Mouse (Mus musculus): Measurements from ENCODE around the gene Ciita. TPM values are rescaled to one million over a fixed set of nuclear protein-coding genes. Genes with fewer than 3 reads are reported as not detected.

Ciita gene
- 0.30 and 0.59 TPM in 2 replicates for polyA plus RNA-seq (2014; fragmentation: Nextera tagmentation; extraction: Ambion mirVana)

- H3K9me3 ChIP-seq (ENCODE audit: control insufficient read depth, low read length): no peaks in the 10 kb centered on the region
- no peak within 1 kb of the TSS for H3K27ac ChIP-seq (replicated peaks in 1 of 2; ENCODE audit: control insufficient read depth in 1 of 2, insufficient read depth in 1 of 2, low read depth in 2 of 2, low read length in 2 of 2)
- ATAC-seq (ENCODE audit: insufficient number of reproducible peaks, insufficient read depth, low FRiP score, low read depth): no peak
- no peaks in the 10 kb centered on the region for H3K27me3 ChIP-seq (ENCODE audit: control insufficient read depth, insufficient read depth, low read length)
- H3K4me2 ChIP-seq (ENCODE audit: low read length): no peak within 1 kb of the TSS
- H3K36me3 ChIP-seq (ENCODE audit: control insufficient read depth, insufficient read depth, low read length): no peaks in the 10 kb centered on the region
- H3K4me1 ChIP-seq (ENCODE audit: control insufficient read depth in 2 of 2, insufficient read depth in 2 of 2, low read length in 2 of 2): peaks cover 2 to 5% of the 10 kb centered on the region in 2 experiments; a peak in 1 of 4 replicates
- 65% methylated on average over 5 of the region's 5 CpGs for WGBS
- no peak within 1 kb of the TSS for H3K9ac ChIP-seq (ENCODE audit: low read length)
- H3K4me3 ChIP-seq (ENCODE audit: control insufficient read depth in 1 of 2, insufficient read depth in 1 of 2, low read depth in 1 of 2, low read length in 2 of 2): no peak within 1 kb of the TSS
Measured at GRCm38 (mm10) chr16:10479857-10480256, at the start of gene Ciita. Ciita (plus strand) TSS chr16:10480059.

- H3K4me1 ChIP-seq (ENCODE audit: control insufficient read depth in 2 of 2, insufficient read depth in 2 of 2, low read length in 2 of 2): no peaks in the 10 kb centered on the region
- no peaks in the 10 kb centered on the region for H3K36me3 ChIP-seq (ENCODE audit: control insufficient read depth, insufficient read depth, low read length)
- 66% methylated on average over 1 of the region's 1 CpGs for WGBS
- no peak for ATAC-seq (ENCODE audit: insufficient number of reproducible peaks, insufficient read depth, low FRiP score, low read depth)
- no peaks in the 10 kb centered on the region for H3K9me3 ChIP-seq (ENCODE audit: control insufficient read depth, low read length)
- no peak overlapping the region for H3K9ac ChIP-seq (ENCODE audit: low read length)
- H3K27ac ChIP-seq (replicated peaks in 1 of 2; ENCODE audit: control insufficient read depth in 1 of 2, insufficient read depth in 1 of 2, low read depth in 2 of 2, low read length in 2 of 2): no peak overlapping the region
- no peak overlapping the region for H3K4me2 ChIP-seq (ENCODE audit: low read length)
- H3K4me3 ChIP-seq (ENCODE audit: control insufficient read depth in 1 of 2, insufficient read depth in 1 of 2, low read depth in 1 of 2, low read length in 2 of 2): no peak overlapping the region
- H3K27me3 ChIP-seq (ENCODE audit: control insufficient read depth, insufficient read depth, low read length): no peaks in the 10 kb centered on the region
Measured at GRCm38 (mm10) chr16:10431911-10432310, 47.9 kb upstream of the Ciita start.

DNA sequence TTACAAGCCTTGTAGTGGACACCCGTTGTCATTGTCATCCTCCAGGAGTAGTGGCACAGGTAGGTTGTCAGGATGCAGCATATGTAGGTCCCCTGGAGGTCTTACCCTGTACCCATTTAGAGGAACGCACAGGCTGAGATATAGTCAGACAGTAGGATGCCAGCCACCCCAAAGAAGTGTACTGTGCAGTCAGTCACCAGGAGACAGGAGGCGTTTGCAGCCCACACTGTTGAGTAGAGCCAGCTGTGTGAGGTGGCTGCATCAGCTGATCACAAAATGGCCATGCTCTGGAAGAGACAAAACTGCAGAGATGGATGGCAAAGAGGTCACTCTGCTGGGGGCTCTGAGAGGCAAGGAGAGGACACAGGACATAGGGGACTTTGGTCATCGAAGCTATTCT lies 47.5 kb upstream of the Ciita start:
- H3K4me3 ChIP-seq (ENCODE audit: control insufficient read depth in 1 of 2, insufficient read depth in 1 of 2, low read depth in 1 of 2, low read length in 2 of 2): no peak overlapping the region
- no peaks in the 10 kb centered on the region for H3K27me3 ChIP-seq (ENCODE audit: control insufficient read depth, insufficient read depth, low read length)
- H3K9ac ChIP-seq (ENCODE audit: low read length): no peak overlapping the region
- 82% methylated on average over 4 of the region's 4 CpGs for WGBS
- no peak overlapping the region for H3K27ac ChIP-seq (replicated peaks in 1 of 2; ENCODE audit: control insufficient read depth in 1 of 2, insufficient read depth in 1 of 2, low read depth in 2 of 2, low read length in 2 of 2)
- no peaks in the 10 kb centered on the region for H3K4me1 ChIP-seq (ENCODE audit: control insufficient read depth in 2 of 2, insufficient read depth in 2 of 2, low read length in 2 of 2)
- no peaks in the 10 kb centered on the region for H3K36me3 ChIP-seq (ENCODE audit: control insufficient read depth, insufficient read depth, low read length)
- no peak overlapping the region for H3K4me2 ChIP-seq (ENCODE audit: low read length)
- no peak for ATAC-seq (ENCODE audit: insufficient number of reproducible peaks, insufficient read depth, low FRiP score, low read depth)
- H3K9me3 ChIP-seq (ENCODE audit: control insufficient read depth, low read length): no peaks in the 10 kb centered on the region

- 72% methylated on average over 5 of the region's 5 CpGs for WGBS
- Histone ChIP-seq H3K4me3 (ENCODE audit: control insufficient read depth in 1 of 2, insufficient read depth in 1 of 2, low read depth in 1 of 2, low read length in 2 of 2) (no peak overlapping the region), H3K9me3 (ENCODE audit: control insufficient read depth, low read length) (no peaks in the 10 kb centered on the region), H3K4me1 (ENCODE audit: control insufficient read depth in 2 of 2, insufficient read depth in 2 of 2, low read length in 2 of 2) (no peaks in the 10 kb centered on the region), H3K9ac (ENCODE audit: low read length) (no peak overlapping the region), H3K27ac (replicated peaks in 1 of 2; ENCODE audit: control insufficient read depth in 1 of 2, insufficient read depth in 1 of 2, low read depth in 2 of 2, low read length in 2 of 2) (no peak overlapping the region), H3K27me3 (ENCODE audit: control insufficient read depth, insufficient read depth, low read length) (no peaks in the 10 kb centered on the region), H3K36me3 (ENCODE audit: control insufficient read depth, insufficient read depth, low read length) (no peaks in the 10 kb centered on the region), H3K4me2 (ENCODE audit: low read length) (no peak overlapping the region)
- no peak for ATAC-seq (ENCODE audit: insufficient number of reproducible peaks, insufficient read depth, low FRiP score, low read depth)
Measured at GRCm38 (mm10) chr16:10433344-10433743, 46.5 kb upstream of the Ciita start.

DNA sequence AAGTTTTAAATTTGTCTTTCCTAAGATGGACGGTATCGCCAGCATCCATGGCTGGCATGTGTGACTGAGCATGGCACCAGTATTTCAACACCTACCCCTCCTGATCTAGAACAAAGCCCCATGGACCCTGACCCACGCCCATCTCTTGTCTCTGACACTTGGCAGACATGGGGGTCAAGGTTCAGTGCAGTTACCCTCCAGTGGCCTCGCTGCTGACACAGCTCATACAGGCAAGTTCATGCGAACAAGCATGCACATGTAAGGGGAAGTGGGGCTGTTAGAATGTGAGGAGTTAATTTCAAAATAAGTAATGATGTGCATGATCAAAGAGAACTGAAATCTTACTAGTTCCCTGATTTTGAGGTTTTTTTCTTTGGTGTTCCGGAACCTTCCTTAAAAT lies 43.7 kb upstream of the Ciita start:
- 82% methylated on average over 6 of the region's 6 CpGs for WGBS
- ATAC-seq (ENCODE audit: insufficient number of reproducible peaks, insufficient read depth, low FRiP score, low read depth): no peak
- Histone ChIP-seq H3K36me3 (ENCODE audit: control insufficient read depth, insufficient read depth, low read length) (no peaks in the 10 kb centered on the region), H3K27ac (replicated peaks in 1 of 2; ENCODE audit: control insufficient read depth in 1 of 2, insufficient read depth in 1 of 2, low read depth in 2 of 2, low read length in 2 of 2) (no peak overlapping the region), H3K27me3 (ENCODE audit: control insufficient read depth, insufficient read depth, low read length) (no peaks in the 10 kb centered on the region), H3K9ac (ENCODE audit: low read length) (no peak overlapping the region), H3K9me3 (ENCODE audit: control insufficient read depth, low read length) (no peaks in the 10 kb centered on the region), H3K4me3 (ENCODE audit: control insufficient read depth in 1 of 2, insufficient read depth in 1 of 2, low read depth in 1 of 2, low read length in 2 of 2) (no peak overlapping the region), H3K4me2 (ENCODE audit: low read length) (no peak overlapping the region), H3K4me1 (ENCODE audit: control insufficient read depth in 2 of 2, insufficient read depth in 2 of 2, low read length in 2 of 2) (no peaks in the 10 kb centered on the region)

GRCm38 (mm10) chr16:10438055-10438454 lies 41.8 kb upstream of the Ciita start:
- no peak overlapping the region for H3K9ac ChIP-seq (ENCODE audit: low read length)
- no peaks in the 10 kb centered on the region for H3K27me3 ChIP-seq (ENCODE audit: control insufficient read depth, insufficient read depth, low read length)
- no peaks in the 10 kb centered on the region for H3K36me3 ChIP-seq (ENCODE audit: control insufficient read depth, insufficient read depth, low read length)
- no peaks in the 10 kb centered on the region for H3K9me3 ChIP-seq (ENCODE audit: control insufficient read depth, low read length)
- ATAC-seq (ENCODE audit: insufficient number of reproducible peaks, insufficient read depth, low FRiP score, low read depth): no peak
- no peaks in the 10 kb centered on the region for H3K4me1 ChIP-seq (ENCODE audit: control insufficient read depth in 2 of 2, insufficient read depth in 2 of 2, low read length in 2 of 2)
- no peak overlapping the region for H3K4me2 ChIP-seq (ENCODE audit: low read length)
- no peak overlapping the region for H3K27ac ChIP-seq (replicated peaks in 1 of 2; ENCODE audit: control insufficient read depth in 1 of 2, insufficient read depth in 1 of 2, low read depth in 2 of 2, low read length in 2 of 2)
- no peak overlapping the region for H3K4me3 ChIP-seq (ENCODE audit: control insufficient read depth in 1 of 2, insufficient read depth in 1 of 2, low read depth in 1 of 2, low read length in 2 of 2)
- WGBS: 76% methylated on average over 5 of the region's 5 CpGs

GRCm38 (mm10) chr16:10441328-10441727 lies 38.5 kb upstream of the Ciita start:
- Histone ChIP-seq H3K4me2 (ENCODE audit: low read length) (no peak overlapping the region), H3K4me3 (ENCODE audit: control insufficient read depth in 1 of 2, insufficient read depth in 1 of 2, low read depth in 1 of 2, low read length in 2 of 2) (no peak overlapping the region), H3K9ac (ENCODE audit: low read length) (no peak overlapping the region), H3K4me1 (ENCODE audit: control insufficient read depth in 2 of 2, insufficient read depth in 2 of 2, low read length in 2 of 2) (peaks cover 0 to 1% of the 10 kb centered on the region in 2 experiments; a peak in 1 of 4 replicates), H3K27ac (replicated peaks in 1 of 2; ENCODE audit: control insufficient read depth in 1 of 2, insufficient read depth in 1 of 2, low read depth in 2 of 2, low read length in 2 of 2) (no peak overlapping the region), H3K36me3 (ENCODE audit: control insufficient read depth, insufficient read depth, low read length) (no peaks in the 10 kb centered on the region), H3K27me3 (ENCODE audit: control insufficient read depth, insufficient read depth, low read length) (no peaks in the 10 kb centered on the region), H3K9me3 (ENCODE audit: control insufficient read depth, low read length) (no peaks in the 10 kb centered on the region)
- ATAC-seq (ENCODE audit: insufficient number of reproducible peaks, insufficient read depth, low FRiP score, low read depth): no peak
- WGBS: 85% methylated on average over 6 of the region's 6 CpGs

- H3K27me3 ChIP-seq (ENCODE audit: control insufficient read depth, insufficient read depth, low read length): no peaks in the 10 kb centered on the region
- ATAC-seq (ENCODE audit: insufficient number of reproducible peaks, insufficient read depth, low FRiP score, low read depth): no peak
- no peak overlapping the region for H3K9ac ChIP-seq (ENCODE audit: low read length)
- no peaks in the 10 kb centered on the region for H3K36me3 ChIP-seq (ENCODE audit: control insufficient read depth, insufficient read depth, low read length)
- no peak overlapping the region for H3K27ac ChIP-seq (replicated peaks in 1 of 2; ENCODE audit: control insufficient read depth in 1 of 2, insufficient read depth in 1 of 2, low read depth in 2 of 2, low read length in 2 of 2)
- H3K9me3 ChIP-seq (ENCODE audit: control insufficient read depth, low read length): no peaks in the 10 kb centered on the region
- H3K4me1 ChIP-seq (ENCODE audit: control insufficient read depth in 2 of 2, insufficient read depth in 2 of 2, low read length in 2 of 2): peaks cover 0 to 2% of the 10 kb centered on the region in 2 experiments; a peak in 1 of 4 replicates
- no peak overlapping the region for H3K4me3 ChIP-seq (ENCODE audit: control insufficient read depth in 1 of 2, insufficient read depth in 1 of 2, low read depth in 1 of 2, low read length in 2 of 2)
- WGBS: 86% methylated on average over 4 of the region's 4 CpGs
- no peak overlapping the region for H3K4me2 ChIP-seq (ENCODE audit: low read length)
Measured at GRCm38 (mm10) chr16:10441761-10442160, 38.1 kb upstream of the Ciita start.
